Mouse (Mus musculus): ENCODE data around the gene Cd300c2. TPM values are rescaled to one million over a fixed set of nuclear protein-coding genes. Genes with fewer than 3 reads are reported as not detected.
"Not testable (repeated sequence)": the region's sequence is repeated elsewhere in the genome, so short reads cannot be mapped to it uniquely, and the experiment has no call there.

The Cd300c2 gene
- under 1 TPM in 1 of 2 experiments, not detected in 1; 0.54 TPM for total RNA-seq (2021)
- long read RNA-seq, experiment 1 = 0 reads
- long read RNA-seq, experiment 2 = 0 reads

GRCm38 (mm10) chr11:115001474-115002040 is at the start of gene Cd300c2:
TSS of gene Cd300c2 (minus strand) at chr11:115001880.
- DNase-seq = no peak

- DNase-seq = no peak
Measured at GRCm38 (mm10) chr11:115049282-115049895, 47.7 kb upstream of the Cd300c2 start.

GRCm38 (mm10) chr11:115048259-115048658 is 46.6 kb upstream of the Cd300c2 start, which contains the start of gene Cd300ld3:
TSS of gene Cd300ld3 (minus strand) at chr11:115048409.
- no peak for DNase-seq

- DNase-seq = not testable (repeated sequence)
Measured at GRCm38 (mm10) chr11:115037669-115038068, 36.0 kb upstream of the Cd300c2 start, which contains the start of gene Cd300ld5. TSS of gene Cd300ld5 (minus strand) at chr11:115037769.

- not testable (repeated sequence) for DNase-seq
Measured at GRCm38 (mm10) chr11:115026912-115027311, 25.2 kb upstream of the Cd300c2 start, which contains the start of gene Cd300ld4. TSS of gene Cd300ld4 (minus strand) at chr11:115027012.

GRCm38 (mm10) chr11:115016093-115016492 is 14.4 kb upstream of the Cd300c2 start, which contains the start of gene Cd300ld2:
TSS of gene Cd300ld2 (minus strand) at chr11:115016193.
- not testable (repeated sequence) for DNase-seq

GRCm38 (mm10) chr11:115004070-115004469 is 2.4 kb upstream of the Cd300c2 start:
- no peak for DNase-seq

GRCm38 (mm10) chr11:114989793-114990192 is 11.9 kb downstream of the Cd300c2 start, which contains the start of gene Cd300ld:
TSS of gene Cd300ld (minus strand) at chr11:114989922.
- DNase-seq = no peak

- DNase-seq = no peak
Measured at GRCm38 (mm10) chr11:114981866-114982265, 19.8 kb downstream of the Cd300c2 start.

- DNase-seq = no peak
Measured at GRCm38 (mm10) chr11:114972726-114973125, 29.0 kb downstream of the Cd300c2 start.

- no peak for DNase-seq
Measured at GRCm38 (mm10) chr11:114968752-114969207, 32.9 kb downstream of the Cd300c2 start, which contains the start of gene Cd300c. TSS of gene Cd300c (minus strand) at chr11:114969157.

- DNase-seq = no peak
Measured at GRCm38 (mm10) chr11:114965182-114965828, 36.4 kb downstream of the Cd300c2 start.

- no peak for DNase-seq
Measured at GRCm38 (mm10) chr11:114960369-114960768, 41.3 kb downstream of the Cd300c2 start.

Other genes starting within 250 kb of the Cd300c2 start
- 1 to 10 TPM; 1.3 to 2.0 TPM for gene Kif19a, start 236.5 kb downstream of the Cd300c2 start, total RNA-seq (2021)
- gene Btbd17, start 205.9 kb downstream of the Cd300c2 start, total RNA-seq (2021) = not detected
- not detected for gene Gpr142, start 203.0 kb downstream of the Cd300c2 start, total RNA-seq (2021)
- 10 to 100 TPM; 31.2 to 47.0 TPM for gene Gprc5c, start 150.7 kb downstream of the Cd300c2 start, total RNA-seq (2021)
- gene Cd300a, start 111.8 kb downstream of the Cd300c2 start, total RNA-seq (2021) = under 1 TPM; 0.43 to 0.72 TPM
- gene Cd300lb, start 67.5 kb downstream of the Cd300c2 start, total RNA-seq (2021) = under 1 TPM in 1 of 2 experiments, not detected in 1; 0.19 TPM
- not detected for gene Cd300c, start 32.7 kb downstream of the Cd300c2 start, total RNA-seq (2021)
- under 1 TPM; 0.13 to 0.35 TPM for gene Cd300ld, start 12.0 kb downstream of the Cd300c2 start, total RNA-seq (2021)
- gene Cd300ld2, start 14.3 kb upstream of the Cd300c2 start, total RNA-seq (2021) = not detected
- not detected for gene Cd300ld4, start 25.1 kb upstream of the Cd300c2 start, total RNA-seq (2021)
- gene Cd300ld5, start 35.9 kb upstream of the Cd300c2 start, total RNA-seq (2021) = 1 to 10 TPM in 1 of 2 experiments, not detected in 1; 3.5 TPM
- gene Cd300ld3, start 46.5 kb upstream of the Cd300c2 start, total RNA-seq (2021) = 1 to 10 TPM; 1.2 to 3.7 TPM
- not detected for gene Cd300e, start 60.3 kb upstream of the Cd300c2 start, total RNA-seq (2021)
- under 1 TPM in 1 of 2 experiments, not detected in 1; 0.19 TPM for gene Rab37, start 89.6 kb upstream of the Cd300c2 start, total RNA-seq (2021)
- gene Cd300lf, start 132.1 kb upstream of the Cd300c2 start, total RNA-seq (2021) = not detected
- 1 to 10 TPM; 2.3 to 3.9 TPM for gene Slc9a3r1, start 161.5 kb upstream of the Cd300c2 start, total RNA-seq (2021)
- 1 to 10 TPM; 4.1 to 5.8 TPM for gene Tmem104, start 185.6 kb upstream of the Cd300c2 start, total RNA-seq (2021)
- gene Nat9, start 186.0 kb upstream of the Cd300c2 start, total RNA-seq (2021) = 10 to 100 TPM; 10.7 to 13.2 TPM